Mouse (Mus musculus) C2C12 (cell line): ENCODE data around the gene Foxp3. TPM values are rescaled to one million over a fixed set of nuclear protein-coding genes. Genes with fewer than 3 reads are reported as not detected.

ENCODE experiments used
- H3K27me3 ChIP-seq: one replicate; pipeline ENCODE4 v1.6.1; 2011; ENCODE audit not compliant: control insufficient read depth, insufficient read depth, insufficient read length
- H3K36me3 ChIP-seq: one replicate; pipeline ENCODE4 v1.6.1; 2011; ENCODE audit not compliant: control insufficient read depth, insufficient read depth
- H3K4me3 ChIP-seq: one replicate; pipeline ENCODE4 v1.5.1; 2011; ENCODE audit warnings: mild to moderate bottlenecking, control low read depth; ENCODE audit not compliant: poor library complexity, insufficient read depth, severe bottlenecking
- H3K79me2 ChIP-seq: one replicate; pipeline ENCODE4 v1.6.1; 2011; ENCODE audit not compliant: control insufficient read depth, insufficient read depth
- H3K79me3 ChIP-seq: one replicate; pipeline ENCODE4 v1.6.1; 2011; ENCODE audit warnings: low read depth, control low read depth
- H3ac ChIP-seq: one replicate; pipeline ENCODE3; 2011; ENCODE audit warnings: low read depth; ENCODE audit not compliant: control insufficient read depth, insufficient read length
- CEBPB ChIP-seq: IDR thresholded peaks from one replicate; pipeline ENCODE4 v1.6.1; 2011; ENCODE audit warnings: low read depth, mild to moderate bottlenecking, control low read depth, moderate library complexity
- CTCF ChIP-seq: IDR thresholded peaks from one replicate; pipeline ENCODE4 v1.5.1; 2011; ENCODE audit not compliant: control insufficient read depth, insufficient read depth, insufficient read length
- FOSL1 ChIP-seq: IDR thresholded peaks from one replicate; pipeline ENCODE4 v1.8.0; 2011; ENCODE audit warnings: mild to moderate bottlenecking, low read length; ENCODE audit not compliant: poor library complexity, insufficient read depth, severe bottlenecking
- MAX ChIP-seq: IDR thresholded peaks from one replicate; pipeline ENCODE4 v1.6.1; 2011; ENCODE audit warnings: mild to moderate bottlenecking, control low read depth
- MYOD1 ChIP-seq: IDR thresholded peaks from one replicate; pipeline ENCODE4 v1.6.1; 2011; ENCODE audit warnings: low read depth; ENCODE audit not compliant: control insufficient read depth, insufficient read length
- MYOG ChIP-seq: IDR thresholded peaks from one replicate; pipeline ENCODE4 v1.6.1; 2011; ENCODE audit not compliant: control insufficient read depth, insufficient read length; ENCODE audit errors: extremely low read depth
- USF1 ChIP-seq: IDR thresholded peaks from one replicate; pipeline ENCODE4 v1.6.1; 2011; ENCODE audit warnings: low read depth, mild to moderate bottlenecking, control low read depth, moderate library complexity
- polyA plus RNA-seq: library from polyadenylated mRNA; unstranded; fragments of >200 nt; fragmentation: generic; extraction: Trizol; gene quantifications from one replicate; pipeline ENCODE4 v1.2.1, GENCODE M21; 2012; ENCODE audit warnings: missing spikeins

Gene Foxp3
- polyA plus RNA-seq, 1 experiment: 0.11 TPM

DNA sequence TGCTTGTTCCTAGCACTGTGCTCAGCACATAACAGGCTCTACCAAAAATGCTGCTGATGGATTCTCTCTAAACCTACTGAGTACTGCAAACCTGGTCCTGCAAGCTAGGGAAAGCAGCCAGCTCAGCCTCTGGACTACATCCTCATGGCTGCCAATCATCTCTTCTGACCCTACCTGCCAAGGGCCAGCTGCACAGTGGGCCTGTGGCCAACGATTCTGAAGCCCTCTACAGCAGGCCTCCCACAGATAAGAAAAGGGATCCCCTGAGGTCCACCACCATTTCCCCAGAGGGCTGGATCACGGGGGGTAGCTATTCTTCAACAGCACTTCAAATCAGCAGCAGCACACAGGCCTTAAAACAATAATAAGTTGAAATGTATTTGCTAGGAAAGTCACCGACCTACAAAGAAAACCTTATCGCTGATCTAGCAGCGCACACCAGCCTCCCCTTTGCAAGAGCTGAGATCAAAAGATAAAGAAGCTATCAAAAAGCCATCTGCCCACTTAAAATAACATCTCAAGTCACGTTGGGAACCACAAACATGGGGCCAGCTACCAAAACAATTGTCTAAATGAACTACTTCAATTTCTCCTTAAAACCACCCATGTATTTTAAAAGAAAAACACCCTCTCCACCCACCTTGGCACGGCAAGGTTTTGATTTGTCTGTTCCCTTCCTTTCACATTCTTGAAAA lies 2.8 kb upstream of the Foxp3 start:
- Histone ChIP-seq H3K27me3 (no peaks in the 10 kb centered on the region), H3K79me2 (peaks cover 27% of the 10 kb centered on the region), H3K4me3 (no peak overlapping the region), H3ac (no peak overlapping the region), H3K79me3 (peaks cover 6% of the 10 kb centered on the region), H3K36me3 (no peaks in the 10 kb centered on the region)
- no peak for TF ChIP-seq USF1

DNA sequence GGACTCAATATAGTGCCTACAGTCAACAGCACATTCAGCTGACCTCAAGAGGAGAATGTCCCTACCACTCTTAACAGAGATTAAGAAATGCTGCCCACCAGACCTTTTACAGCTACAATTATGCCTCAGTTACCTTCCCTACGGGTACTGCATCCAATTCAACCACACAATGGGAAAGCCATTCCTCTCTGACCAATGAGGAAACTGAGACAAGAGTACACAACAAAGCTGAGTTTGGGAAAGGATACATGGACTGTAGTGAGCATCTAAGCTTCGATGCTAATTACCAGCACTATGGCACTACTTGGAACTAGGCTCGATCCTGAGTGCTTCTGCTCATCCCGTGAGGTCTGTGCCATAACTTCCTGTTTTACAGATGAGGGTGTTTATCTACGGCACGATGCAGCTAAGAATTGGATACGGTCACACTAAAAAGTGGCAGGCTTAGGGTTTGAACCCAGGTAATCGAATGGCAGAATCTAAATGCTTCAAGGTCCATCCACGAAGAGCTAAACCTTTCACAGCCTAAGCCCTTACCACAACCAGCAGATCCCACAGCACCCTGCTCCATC lies 1.8 kb upstream of the Foxp3 start:
- TF ChIP-seq MAX (no peak), MYOD1 (no peak), CEBPB (no peak), FOSL1 (no peak), CTCF (no peak), MYOG (no peak), USF1 (no peak)
- no peaks in the 10 kb centered on the region for H3K27me3 ChIP-seq
- no peak overlapping the region for H3ac ChIP-seq
- H3K36me3 ChIP-seq: no peaks in the 10 kb centered on the region
- peaks cover 6% of the 10 kb centered on the region for H3K79me3 ChIP-seq
- no peak overlapping the region for H3K4me3 ChIP-seq
- H3K79me2 ChIP-seq: peaks cover 27% of the 10 kb centered on the region

- TF ChIP-seq MYOD1 (no peak), CEBPB (no peak)
- Histone ChIP-seq H3K79me2 (peaks cover 27% of the 10 kb centered on the region), H3K36me3 (no peaks in the 10 kb centered on the region), H3ac (no peak overlapping the region), H3K27me3 (no peaks in the 10 kb centered on the region), H3K4me3 (no peak overlapping the region), H3K79me3 (peaks cover 6% of the 10 kb centered on the region)
Measured at GRCm38 (mm10) chrX:7572466-7572865, 978 bp upstream of the Foxp3 start.

DNA sequence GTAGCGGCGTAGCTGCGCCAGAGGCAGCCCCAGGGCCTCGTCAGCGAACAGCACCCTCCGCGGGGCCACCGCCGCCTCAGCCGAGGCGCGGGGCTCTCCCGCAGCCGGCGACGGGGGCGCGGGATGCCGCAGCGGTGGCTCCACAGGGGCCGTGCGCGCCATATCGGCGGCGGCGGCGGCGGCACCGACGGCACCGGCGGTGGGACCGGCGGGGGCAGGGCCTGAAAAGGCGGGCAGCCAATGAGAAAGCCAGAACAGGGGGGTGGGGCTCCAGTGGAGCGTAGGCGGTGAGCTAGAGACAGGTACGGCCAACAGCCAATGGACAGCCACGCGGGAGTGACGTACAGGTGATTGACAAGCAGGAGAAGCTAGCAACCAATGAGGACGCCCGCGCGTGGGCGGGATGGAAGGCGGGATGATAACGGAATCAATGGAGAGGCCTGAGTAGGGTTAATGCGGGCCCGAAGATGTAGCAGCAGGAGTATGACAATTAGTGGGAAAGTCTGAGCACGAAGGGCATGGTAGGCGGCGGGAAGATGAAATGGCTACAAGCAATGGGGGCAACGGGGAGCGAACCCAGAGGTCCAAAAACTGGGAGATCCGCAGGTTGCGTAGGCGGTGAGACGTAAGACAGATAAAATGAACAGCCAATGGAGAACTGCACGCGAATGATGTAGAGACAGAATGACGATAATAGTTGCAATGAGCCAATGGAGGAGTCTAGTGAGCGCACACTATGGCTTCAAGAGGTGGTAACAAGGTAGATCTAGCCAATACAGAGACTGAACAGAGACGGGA lies 842 bp downstream of the Foxp3 start, which contains the start of gene Ppp1r3f:
Gene Ppp1r3f, minus strand, starts transcription at position 197 of the 798 bp plus-strand sequence.
- TF ChIP-seq MYOG (no peak), MAX (no peak), CEBPB (no peak), USF1 (no peak), MYOD1 (no peak), FOSL1 (no peak), CTCF (no peak)
- Histone ChIP-seq H3ac (peak within 1 kb of the TSS; percentile 92), H3K79me3 (peaks cover 6% of the 10 kb centered on the region), H3K27me3 (no peaks in the 10 kb centered on the region), H3K36me3 (no peaks in the 10 kb centered on the region), H3K79me2 (peaks cover 27% of the 10 kb centered on the region), H3K4me3 (peak within 1 kb of the TSS; percentile 38)

GRCm38 (mm10) chrX:7574885-7575231 lies 1.4 kb downstream of the Foxp3 start:
- Histone ChIP-seq H3K4me3 (peak overlapping the region; percentile 14), H3K27me3 (no peaks in the 10 kb centered on the region), H3K79me3 (peaks cover 6% of the 10 kb centered on the region), H3K36me3 (no peaks in the 10 kb centered on the region), H3ac (peak overlapping the region; percentile 21), H3K79me2 (peaks cover 27% of the 10 kb centered on the region)
- TF ChIP-seq CTCF (no peak), CEBPB (no peak), FOSL1 (no peak), MAX (no peak), MYOD1 (no peak), USF1 (no peak), MYOG (no peak)

DNA sequence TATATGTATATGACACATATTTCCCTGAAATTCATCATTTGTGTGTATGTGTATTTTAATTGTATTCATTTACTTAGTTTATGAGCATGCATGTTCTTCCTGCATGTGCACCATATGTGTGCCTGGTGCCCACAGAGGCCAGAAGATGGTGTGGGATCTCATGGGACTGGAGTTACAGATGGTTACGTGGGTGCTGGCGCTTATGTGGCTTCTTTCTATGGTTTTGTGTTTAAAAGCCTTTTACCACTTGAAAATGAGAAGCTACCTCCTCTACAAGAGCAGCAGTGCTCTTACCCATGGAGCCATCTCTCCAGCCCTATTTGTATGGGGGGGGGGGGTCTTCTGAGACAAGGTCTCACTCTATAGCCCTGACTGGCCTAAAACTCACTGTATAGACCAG lies 7.7 kb downstream of the Foxp3 start:
- H3K4me3 ChIP-seq: no peak overlapping the region
- TF ChIP-seq MAX: no peak
- no peak for TF ChIP-seq USF1
- TF ChIP-seq CEBPB: no peak
- no peaks in the 10 kb centered on the region for H3K79me2 ChIP-seq
- H3ac ChIP-seq: no peak overlapping the region
- H3K79me3 ChIP-seq: no peaks in the 10 kb centered on the region
- H3K36me3 ChIP-seq: no peaks in the 10 kb centered on the region
- no peaks in the 10 kb centered on the region for H3K27me3 ChIP-seq
